Mouse (Mus musculus) neutrophil, adult 5-6 weeks (primary cell): ENCODE results near the gene Lct. TPM values are rescaled to one million over a fixed set of nuclear protein-coding genes. Genes with fewer than 3 reads are reported as not detected.
A peak's percentile ranks its signal among the peaks of the same experiment; 100 is the strongest.
"Not testable (repeated sequence)": the region's sequence is repeated elsewhere in the genome, so short reads cannot be mapped to it uniquely, and the experiment has no call there.

Experiments
- ATAC-seq: fragments of 151-379, 151-347 bp; 2 replicates; pipeline ENCODE4 v1.8.0; 2017; ENCODE audit warnings: mild to moderate bottlenecking, moderate TSS enrichment; ENCODE audit not compliant: insufficient number of reproducible peaks, poor library complexity, low FRiP score, severe bottlenecking; ENCODE audit errors: extremely low read depth
- total RNA-seq: library from RNA; stranded (forward); fragments of 200-1000 nt; gene quantifications from 2 replicates; pipeline ENCODE4 v1.2.3, GENCODE M21; 2017

Lct gene
- total RNA-seq: 0.12 TPM in 2 replicates

DNA sequence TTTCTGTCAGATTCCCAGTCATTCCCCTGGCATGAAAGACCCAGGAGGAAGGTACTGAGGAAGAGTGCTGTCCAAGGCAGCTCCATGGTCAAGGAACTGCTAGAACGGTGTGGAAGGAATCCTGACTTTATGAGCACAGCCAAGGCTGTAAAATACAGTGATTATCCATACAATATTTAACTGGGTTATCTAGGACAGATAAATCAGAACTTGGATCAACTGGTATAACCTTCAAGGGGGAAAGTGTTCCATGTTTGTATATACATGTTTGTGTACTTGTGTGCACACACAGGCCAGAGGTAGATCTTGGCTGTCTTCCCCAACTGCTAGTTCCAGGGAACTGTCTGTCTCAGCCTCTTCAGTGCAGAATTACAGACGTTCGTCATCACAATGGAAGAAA, at the start of gene Lct:
TSS of gene Lct (minus strand) at position 101 of the 400 bp plus-strand sequence.
- ATAC-seq: no peak

DNA sequence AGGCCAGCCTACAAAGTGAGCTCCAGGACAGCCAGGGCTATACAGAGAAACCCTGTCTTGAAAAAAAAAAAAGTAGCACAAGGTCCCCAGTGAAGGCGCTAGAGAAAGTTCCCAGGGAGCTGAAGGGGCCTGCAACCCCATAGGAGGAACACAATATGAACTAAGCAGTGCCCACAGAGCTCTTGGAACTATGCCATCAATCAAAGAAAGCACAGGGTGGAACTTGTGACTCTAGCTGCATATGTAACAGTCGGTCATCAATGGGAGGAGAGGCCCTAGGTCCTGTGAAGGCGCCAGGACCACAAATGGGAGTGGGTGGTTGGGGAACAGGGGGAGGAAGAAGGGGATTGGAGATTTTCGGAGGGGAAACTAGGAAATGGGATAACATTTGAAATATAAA, 48.7 kb upstream of the Lct start:
- no peak for ATAC-seq

DNA sequence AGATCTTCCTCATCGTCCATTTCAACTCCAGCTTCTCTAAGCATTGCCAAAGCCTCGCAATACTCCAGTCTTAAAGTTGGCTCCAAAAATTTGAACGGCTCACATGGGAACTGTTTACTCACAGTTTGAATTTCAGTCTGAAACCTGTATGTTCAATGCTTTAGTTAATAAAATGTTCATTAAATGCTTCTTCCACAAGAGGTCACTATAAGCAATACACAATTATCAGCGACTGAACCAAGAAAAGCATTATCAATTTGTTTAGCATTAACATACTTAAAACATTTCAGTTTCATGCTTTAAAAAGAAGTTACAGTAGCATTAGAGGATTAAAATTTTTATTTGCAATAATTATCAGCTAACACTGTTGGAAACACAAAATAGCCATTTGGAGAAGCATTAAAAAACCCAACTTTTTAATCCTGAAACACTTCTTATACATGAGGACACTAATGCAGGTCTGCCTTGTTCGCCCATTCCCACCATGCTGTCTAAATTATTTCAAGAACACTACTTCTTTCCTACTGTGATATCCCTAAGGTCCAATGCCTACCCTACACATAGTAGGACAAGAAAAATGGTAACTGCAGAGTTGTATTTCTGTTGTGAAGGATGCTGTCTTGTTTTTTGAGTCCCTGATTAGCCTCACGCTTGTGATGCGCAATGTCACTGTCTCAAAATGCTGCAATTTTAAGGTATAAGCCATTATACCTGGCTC, 44.2 kb upstream of the Lct start:
- ATAC-seq: no peak

DNA sequence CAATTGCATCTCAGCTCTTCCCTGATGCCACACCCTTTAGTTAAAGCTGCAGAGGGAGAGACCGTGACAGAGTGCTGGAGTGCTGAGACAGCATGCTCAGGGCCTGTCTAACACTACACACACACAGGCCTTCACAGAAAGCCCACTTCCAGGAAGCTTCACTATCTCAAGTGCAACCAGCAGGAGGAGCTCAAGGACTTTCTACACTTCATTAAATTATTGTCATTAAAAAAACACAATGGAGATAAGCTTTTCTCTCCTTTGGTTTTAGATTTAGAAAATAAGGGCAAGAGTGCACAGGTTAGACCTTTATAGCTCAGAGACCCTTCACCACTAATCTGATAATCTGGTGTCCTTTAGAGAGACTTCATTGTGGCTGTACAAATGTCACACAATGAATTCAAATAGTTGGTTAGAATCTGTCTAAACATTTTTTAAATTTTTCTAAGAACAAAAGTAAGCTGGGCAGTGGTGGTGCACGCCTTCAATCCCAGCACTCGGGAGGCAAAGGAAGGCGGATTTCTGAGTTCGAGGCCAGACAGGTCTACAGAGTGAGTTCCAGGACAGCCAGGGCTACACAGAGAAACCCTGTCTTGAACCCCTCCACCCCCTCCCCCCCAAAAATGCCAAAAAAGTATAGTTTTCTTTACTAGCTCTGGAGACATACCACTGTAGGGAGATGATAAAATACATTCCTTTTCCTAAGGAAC, 40.8 kb upstream of the Lct start:
- peak; percentile 67 for ATAC-seq

DNA sequence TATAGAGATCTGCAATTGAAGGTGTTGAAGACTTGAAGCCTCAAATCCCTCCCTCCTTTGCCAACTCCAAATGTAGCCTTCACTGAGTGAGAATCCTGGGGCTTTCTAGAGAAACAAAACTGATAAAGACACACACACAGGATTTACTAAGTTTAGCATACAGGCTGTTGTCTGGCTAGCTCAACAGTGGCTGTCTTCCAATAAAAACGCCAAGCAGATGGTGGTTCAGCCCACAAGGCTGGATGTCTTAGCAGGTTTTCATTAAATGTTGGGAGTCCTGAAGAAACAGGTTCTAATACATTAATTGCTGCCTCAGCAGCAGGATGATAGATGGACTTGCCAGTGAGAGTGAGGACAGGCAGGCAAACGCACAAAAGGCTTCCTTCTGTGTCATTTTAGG, 32.5 kb upstream of the Lct start:
- no peak for ATAC-seq

- peak; percentile 94 for ATAC-seq
These were observed 31.6 kb upstream of the Lct start, which contains the start of gene Mcm6 for GRCm38 (mm10) chr1:128359554-128360376. Gene Mcm6, minus strand, starts transcription at chr1:128359664.

DNA sequence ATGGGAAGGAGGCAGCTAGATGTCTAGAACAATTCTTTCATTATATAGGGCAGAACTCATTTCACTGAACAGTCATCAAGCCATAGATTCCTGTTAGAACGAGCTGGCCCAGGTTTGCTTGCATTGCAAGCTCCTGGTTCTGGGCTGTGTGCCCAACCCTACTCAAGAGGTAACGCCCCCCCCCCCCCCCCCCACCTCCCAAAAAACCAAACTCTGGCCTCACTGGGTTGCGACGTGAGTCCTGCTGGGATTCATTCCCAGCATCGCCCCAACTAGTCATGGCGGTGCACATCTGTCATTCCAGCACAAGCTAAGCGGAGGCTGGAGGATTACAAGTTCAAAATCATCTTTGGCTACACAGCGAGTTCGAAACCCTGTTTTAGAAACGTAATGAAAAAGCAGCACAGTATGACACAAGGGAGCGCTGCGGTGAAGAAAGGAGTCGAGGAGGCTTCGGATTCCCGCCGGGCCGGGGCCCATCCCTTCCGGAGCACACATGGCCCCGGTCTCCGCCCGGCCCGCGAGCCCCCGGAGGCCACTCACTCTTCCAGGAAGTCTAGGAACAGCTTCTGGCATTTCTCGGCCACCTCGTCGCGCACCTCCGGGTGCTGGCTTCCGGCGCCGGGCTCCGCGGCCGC, 30.9 kb upstream of the Lct start:
- ATAC-seq: no peak

DNA sequence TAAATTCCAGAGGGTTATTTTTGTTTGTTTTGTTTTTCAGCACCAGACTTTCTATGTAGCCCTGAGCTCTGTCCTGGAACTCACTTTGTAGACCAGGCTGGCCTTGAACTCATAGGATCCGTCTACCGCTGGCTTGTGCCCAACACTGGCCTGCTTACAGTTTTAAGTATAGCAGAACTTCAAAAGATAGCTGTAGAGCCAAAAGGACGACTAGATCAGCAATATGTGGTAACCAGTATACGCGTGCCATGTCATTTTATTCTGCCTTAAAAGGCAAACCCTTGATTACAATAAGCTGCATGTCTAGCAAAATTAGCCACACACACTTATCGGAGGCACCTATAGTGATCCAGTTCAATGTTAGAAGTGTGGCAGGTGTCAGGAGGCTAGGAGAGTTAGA, 30.2 kb upstream of the Lct start:
- no peak for ATAC-seq

DNA sequence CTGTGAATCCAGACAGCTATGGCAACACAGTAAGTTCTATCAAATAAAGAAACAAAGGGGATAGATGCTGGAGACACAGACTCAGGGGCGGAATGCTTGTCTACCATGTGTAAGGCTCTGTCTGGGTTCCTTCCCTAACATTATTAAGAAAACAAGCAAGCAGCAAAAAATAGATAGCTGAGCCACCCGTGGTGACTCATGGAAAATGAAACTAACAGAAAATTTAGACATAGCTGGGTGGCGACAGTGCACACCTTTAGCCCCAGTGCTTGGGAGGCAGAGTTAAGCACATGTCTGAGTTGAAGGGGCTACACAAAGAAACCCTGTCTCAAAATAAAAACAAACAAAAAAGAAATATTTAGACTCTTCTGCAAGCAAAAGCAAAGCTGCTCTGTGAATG, 29.3 kb upstream of the Lct start:
- ATAC-seq: no peak

DNA sequence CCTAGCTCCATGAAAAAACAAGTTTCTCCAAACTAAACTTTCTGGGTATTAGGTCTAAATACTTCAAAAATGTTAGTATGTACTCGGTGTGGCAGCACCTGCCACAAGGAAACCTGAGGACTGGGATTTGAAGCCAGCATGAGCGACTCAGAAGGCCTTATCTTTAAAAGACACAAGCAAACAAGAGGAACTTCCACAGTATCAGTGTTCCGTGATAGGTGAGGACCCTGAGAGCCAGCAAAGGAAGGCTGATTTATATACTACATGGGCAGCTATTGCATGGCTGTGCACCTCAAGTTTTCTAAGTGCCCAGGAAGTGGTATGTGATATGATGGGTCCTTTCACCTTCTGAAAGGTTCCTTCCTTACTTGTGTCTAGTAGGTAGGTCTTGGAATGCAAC, 25.0 kb upstream of the Lct start:
- ATAC-seq: no peak

DNA sequence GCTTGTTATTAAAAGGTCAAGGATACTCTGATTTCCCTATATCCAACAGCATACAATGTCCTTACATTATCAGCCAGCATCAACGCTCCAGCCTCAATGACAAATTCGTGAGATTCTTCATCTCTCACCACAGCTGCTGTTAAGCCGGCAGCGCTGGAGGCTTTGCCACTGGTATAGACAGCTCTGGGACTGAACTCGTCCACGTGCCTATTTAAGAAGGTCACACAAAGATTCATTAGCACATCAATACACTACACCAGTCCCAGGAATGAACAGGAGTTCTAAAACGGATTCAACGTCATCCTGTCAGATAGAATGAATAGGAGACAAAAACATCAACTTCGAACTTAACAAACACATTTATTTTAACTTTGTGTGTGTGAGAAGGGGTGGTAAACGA, 16.1 kb upstream of the Lct start:
- no peak for ATAC-seq

DNA sequence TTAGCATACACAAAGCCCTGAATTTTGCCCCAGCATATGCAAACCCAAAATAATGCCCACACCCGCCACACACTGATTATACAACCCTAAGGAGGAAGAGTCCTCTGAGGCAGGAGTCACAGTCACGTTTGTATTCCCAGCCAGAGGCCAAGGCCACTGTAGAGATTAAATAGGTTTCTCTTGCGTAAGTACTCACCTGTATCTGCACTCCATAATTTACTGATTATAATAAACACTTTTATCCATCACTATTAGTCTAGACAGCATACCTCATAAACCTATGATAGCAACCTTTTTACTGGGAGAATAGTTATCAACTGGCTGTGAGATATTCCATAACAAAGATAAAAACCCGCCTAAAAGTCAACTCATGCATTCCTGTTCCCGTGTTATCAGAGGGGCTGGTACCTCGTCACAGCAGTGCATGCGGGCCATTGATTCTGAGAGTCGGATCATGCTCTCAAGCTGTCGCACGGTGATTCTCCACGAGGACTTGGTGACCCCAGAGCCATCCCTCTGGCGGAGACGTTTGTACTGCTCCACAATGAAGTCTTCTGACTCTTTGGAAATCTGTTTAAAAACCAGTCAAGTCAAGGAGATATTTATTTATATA, 9.7 kb upstream of the Lct start:
- ATAC-seq: no peak

DNA sequence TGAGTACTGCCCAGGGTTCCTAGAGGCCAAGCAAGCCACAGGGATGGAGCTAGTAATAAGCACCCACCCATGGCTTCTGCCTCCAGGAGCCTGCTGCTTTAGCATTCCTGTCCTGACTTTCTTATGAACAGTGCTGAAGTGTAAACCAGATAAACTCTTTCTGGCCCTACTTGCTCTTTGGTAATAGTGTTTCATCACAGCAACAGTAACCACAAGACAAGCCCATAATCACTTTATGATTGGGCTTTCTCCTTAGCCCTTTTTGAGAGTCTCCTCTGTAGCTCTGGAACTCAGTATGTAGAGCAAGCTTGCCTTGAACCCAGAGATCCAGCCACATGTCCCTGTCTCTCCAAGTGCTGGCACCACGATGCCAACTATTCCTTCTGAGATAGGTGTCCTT, 2.2 kb upstream of the Lct start:
- ATAC-seq: no peak

DNA sequence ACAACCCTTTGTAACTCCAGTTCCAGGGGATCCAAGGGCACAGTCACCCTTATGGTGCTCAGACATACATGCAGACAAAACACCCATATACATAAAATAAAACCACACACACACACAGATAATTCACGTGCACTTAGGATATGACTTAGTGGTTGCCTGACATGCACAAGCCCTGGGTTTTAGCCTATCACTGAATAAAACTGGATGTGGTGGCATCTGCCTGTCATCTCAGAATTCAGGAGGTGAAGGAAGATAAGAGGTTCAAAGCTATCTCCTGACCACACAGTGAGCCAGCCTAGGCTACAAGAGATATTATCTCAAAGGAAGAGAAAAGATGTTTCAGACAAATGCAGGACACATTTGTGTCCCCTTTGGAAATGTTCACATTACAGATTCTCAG, 953 bp downstream of the Lct start:
- ATAC-seq: no peak

GRCm38 (mm10) chr1:128324776-128325175, 3.3 kb downstream of the Lct start:
- no peak for ATAC-seq

- ATAC-seq: peak; percentile 55; the same call in 1 of the 2 replicates
These were observed 5.0 kb downstream of the Lct start for GRCm38 (mm10) chr1:128323026-128323643.

GRCm38 (mm10) chr1:128319266-128319665, 8.9 kb downstream of the Lct start:
- ATAC-seq: not testable (repeated sequence)

DNA sequence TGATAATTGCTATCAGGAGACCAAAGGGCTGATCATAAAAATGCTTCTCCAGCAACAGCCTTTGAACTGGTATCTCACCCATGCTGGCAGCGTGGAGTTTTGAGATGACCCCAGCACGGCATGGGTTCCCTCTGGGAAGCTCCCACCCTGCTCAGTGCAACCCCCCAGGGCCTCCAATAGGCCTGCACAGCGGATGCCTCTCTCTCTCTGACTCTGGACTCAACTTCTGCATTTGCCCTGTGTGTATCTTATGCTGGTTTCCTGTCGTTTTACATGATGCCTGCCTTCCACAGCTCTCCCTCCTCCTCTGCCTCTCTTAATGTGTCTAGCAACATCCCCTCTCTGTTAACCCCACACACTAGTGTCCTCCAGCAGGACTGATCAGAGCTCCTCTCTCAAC, 13.5 kb downstream of the Lct start:
- no peak for ATAC-seq
